Mouse (Mus musculus): Measurements from ENCODE around the gene BC051019. TPM values are rescaled to one million over a fixed set of nuclear protein-coding genes. Genes with fewer than 3 reads are reported as not detected.

Gene BC051019
- polyA plus RNA-seq, 2 experiments from 2014 or later, result 0.26 TPM; not detected in 1

Other genes with a start within 250 kb of the BC051019 start
- gene Trim66, start 215.7 kb downstream of the BC051019 start, polyA plus RNA-seq (2017; shearing (Covaris generic)), result not detected
- gene Rpl27a, start 204.7 kb downstream of the BC051019 start, polyA plus RNA-seq (2017; shearing (Covaris generic)), result 100 to 1,000 TPM; 252 to 318 TPM
- 1 to 10 TPM; 1.3 to 1.7 TPM for gene St5, start 20.2 kb downstream of the BC051019 start, polyA plus RNA-seq (2017; shearing (Covaris generic))
- gene Akip1, start 20.2 kb downstream of the BC051019 start, polyA plus RNA-seq (2017; shearing (Covaris generic)), result 10 to 100 TPM; 25.5 to 35.6 TPM
- gene Ascl3, start 7.9 kb upstream of the BC051019 start, polyA plus RNA-seq (2017; shearing (Covaris generic)), result not detected
- gene Tmem9b, start 29.0 kb upstream of the BC051019 start, polyA plus RNA-seq (2017; shearing (Covaris generic)), result 100 to 1,000 TPM; 118 to 122 TPM
- under 1 TPM; 0.46 to 0.61 TPM for gene Nrip3, start 58.2 kb upstream of the BC051019 start, polyA plus RNA-seq (2017; shearing (Covaris generic))
- gene Scube2, start 141.8 kb upstream of the BC051019 start, polyA plus RNA-seq (2017; shearing (Covaris generic)), result under 1 TPM in 1 of 2 experiments, not detected in 1; 0.09 TPM
- 10 to 100 TPM; 29.7 to 34.8 TPM for gene Dennd5a, start 236.6 kb upstream of the BC051019 start, polyA plus RNA-seq (2017; shearing (Covaris generic))